Mouse (Mus musculus) mouse embryonic stem cell (cell line): ENCODE results near the gene Senp6.
"Not testable (repeated sequence)": the region's sequence is repeated elsewhere in the genome, so short reads cannot be mapped to it uniquely, and the experiment has no call there.

Experiments
- in situ Hi-C, 2 experiments: fragments of 300-500 bp; cut with MboI; formaldehyde crosslinking; loops; 1 replicate in 1 of 2; 3 replicates in 1 of 2; pipeline ENCODE4 v1.14.3; 2019 to 2020; ENCODE audit warnings: low sequenced_read_pairs in 2 of 2, low pct_unique_long_range_greater_than_20kb in 1 of 2, mixed read lengths in 1 of 2; ENCODE audit not compliant: unreplicated experiment in 1 of 2

Gene Senp6

DNA sequence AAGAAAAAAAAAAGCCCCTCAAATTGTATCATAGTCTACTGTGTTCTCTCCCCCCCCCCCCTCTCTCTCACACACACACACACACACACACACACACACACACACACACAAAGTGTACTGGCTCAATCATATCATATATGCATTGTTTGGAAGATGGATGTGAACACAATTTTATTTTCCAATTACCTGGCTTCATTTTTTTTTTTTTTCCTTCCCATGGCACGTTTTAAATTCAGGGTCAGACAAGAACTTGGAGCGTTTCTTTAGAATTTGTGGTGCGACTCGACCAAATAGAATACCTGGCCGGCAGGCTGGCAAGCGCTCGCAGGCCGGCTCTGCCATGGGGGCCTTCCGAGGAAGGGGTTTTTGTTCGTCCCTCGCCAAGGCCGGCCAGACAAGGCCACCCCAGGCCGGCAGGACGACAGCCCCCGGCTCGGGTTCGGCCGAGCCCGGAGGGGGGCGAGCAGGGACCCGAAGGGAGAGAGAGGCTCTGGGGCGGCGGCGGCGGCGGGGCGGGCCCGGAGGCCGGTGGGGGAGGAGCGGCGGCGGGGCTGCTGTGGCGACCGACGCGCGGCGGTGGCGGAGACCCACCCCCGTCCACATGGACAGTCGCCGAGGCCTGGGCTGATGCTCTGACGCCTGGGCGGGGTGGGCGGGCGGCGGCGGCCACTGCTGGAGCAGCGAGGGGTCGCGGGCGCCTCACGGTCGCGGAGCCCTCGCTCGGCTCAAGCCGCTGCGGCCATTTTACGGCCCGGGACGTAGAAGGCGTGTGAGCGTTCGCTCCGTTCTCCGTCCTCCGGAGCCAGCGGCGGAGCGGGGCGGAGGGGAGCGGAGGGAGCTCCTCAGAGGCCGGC lies at the start of gene Senp6:
Senp6 (plus strand) TSS at position 537 of the 854 bp plus-strand sequence.
- in situ Hi-C loops = no loop called here

DNA sequence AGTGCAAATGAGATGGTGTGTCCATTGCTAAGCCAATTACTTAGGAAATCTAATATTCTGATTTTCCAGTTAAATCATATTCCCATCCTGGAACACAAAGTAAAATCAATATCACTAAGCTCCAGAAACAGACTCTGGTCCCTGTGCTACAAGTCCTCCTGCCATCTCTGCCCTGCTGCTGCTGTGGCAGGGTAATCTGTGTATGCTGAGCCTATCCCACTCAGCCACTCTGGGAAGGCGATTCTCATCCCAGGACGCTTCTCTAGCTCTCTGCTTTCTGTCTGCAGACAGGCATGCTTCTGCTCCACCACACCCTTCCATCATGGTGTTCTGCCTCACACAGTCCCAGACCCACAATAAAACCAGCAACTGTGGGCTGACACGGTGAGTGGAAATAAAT lies 46.3 kb upstream of the Senp6 start:
- in situ Hi-C loops = loop anchor here in 1 of 2 experiments (25.0 kb wide), 1 partner anchor 208 kb away; no protein-coding TSS in a partner anchor

DNA sequence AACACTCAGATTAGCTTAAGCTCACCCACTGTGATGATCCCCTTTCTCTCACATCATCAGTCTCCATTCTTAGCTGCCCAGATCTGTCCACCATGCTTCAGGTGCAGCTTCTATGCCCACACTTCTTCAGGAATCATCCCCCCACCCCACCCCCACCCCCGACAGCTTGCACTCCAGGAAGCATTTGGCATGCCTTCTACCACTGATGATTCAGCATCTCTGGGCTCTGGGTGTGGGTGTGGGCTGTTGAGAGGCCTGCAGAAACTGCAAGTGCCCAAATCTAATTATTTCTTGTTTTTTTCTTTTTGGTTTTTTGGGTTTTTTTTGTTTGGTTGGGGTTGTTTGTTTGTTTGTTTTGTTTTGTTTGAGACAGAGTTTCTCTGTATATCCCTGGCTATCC lies 45.1 kb upstream of the Senp6 start:
- in situ Hi-C loops = loop anchor here in 1 of 2 experiments (25.0 kb wide), 1 partner anchor 209 kb away; no protein-coding TSS in a partner anchor

DNA sequence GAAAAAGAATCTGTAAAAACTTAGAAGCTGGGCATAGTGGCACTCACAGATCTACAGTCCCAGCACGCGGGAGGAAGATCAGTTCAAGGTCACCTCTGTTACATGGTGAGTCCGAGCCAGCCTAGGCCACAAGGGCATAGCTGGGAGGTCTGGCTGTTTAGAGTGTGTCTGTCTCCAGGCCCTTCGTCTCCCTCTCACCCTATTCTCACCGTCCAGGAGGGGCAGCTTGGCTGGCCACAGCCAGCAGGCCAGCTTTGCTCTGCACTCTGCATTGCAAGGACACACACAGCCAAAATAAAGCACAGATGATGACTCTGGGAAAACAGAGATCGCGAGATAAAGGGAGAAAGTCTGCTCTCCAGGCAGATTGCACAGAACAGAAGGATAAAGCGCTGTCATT lies 43.9 kb upstream of the Senp6 start:
- in situ Hi-C loops = loop anchor here in 1 of 2 experiments (25.0 kb wide), 1 partner anchor 211 kb away; no protein-coding TSS in a partner anchor

DNA sequence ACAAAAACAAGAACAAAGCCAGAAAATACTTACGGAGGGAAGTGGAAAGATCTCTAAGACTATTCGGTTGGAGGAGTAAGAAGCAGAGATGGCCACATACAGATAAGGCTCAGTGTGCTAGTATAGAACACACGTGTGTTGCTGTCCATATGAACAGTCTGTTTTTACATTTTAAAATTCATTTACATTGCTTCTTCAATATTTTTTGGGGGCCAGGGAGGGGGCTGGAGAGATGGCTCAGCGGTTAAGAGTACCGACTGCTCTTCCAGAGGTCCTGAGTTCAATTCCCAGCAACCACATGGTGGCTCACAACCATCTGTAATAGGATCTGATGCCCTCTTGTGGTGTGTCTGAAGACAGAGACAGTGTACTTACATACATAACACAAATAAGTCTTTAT lies 41.4 kb upstream of the Senp6 start:
- in situ Hi-C loops = not testable (repeated sequence)

DNA sequence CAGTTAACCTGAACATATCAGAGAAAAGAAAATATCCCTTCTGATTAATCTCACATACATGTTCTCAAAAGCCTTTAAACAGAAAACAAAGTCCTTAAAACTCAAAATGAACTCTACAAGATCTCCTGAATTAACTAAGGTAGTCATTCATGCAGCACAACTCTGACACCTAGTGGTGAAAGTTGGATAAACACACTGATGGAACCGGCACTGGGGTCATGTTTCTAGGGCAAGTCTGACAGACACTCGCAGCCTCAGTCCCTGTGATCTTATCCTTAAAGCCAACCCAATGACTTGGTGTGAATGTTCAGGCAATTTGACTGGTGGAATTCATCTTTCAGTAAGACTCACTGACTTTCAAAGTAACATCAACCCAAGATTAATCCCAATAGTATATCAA lies 40.7 kb upstream of the Senp6 start:
- in situ Hi-C loops = no loop called here

DNA sequence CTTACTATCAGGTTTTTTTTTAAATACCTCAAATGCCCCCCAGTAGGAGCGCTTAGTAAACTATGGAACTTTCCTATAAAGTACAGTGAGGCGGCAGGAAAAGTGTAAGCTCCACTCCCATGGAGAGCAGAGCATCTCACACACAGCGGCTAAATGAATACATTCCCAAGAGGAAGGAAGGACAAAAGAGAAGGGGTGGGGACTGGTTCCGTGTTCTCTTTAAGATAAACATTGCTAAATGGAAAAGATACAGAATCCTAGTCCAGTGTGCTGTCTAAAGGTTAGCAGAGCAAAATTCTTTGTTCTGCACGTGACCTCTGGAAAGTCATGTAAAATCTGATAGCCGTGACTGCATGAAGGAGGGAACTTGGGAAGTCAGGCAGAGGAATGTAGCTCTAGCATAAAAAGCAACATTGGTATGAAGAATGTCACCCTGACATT lies 40.1 kb upstream of the Senp6 start:
- in situ Hi-C loops = no loop called here

DNA sequence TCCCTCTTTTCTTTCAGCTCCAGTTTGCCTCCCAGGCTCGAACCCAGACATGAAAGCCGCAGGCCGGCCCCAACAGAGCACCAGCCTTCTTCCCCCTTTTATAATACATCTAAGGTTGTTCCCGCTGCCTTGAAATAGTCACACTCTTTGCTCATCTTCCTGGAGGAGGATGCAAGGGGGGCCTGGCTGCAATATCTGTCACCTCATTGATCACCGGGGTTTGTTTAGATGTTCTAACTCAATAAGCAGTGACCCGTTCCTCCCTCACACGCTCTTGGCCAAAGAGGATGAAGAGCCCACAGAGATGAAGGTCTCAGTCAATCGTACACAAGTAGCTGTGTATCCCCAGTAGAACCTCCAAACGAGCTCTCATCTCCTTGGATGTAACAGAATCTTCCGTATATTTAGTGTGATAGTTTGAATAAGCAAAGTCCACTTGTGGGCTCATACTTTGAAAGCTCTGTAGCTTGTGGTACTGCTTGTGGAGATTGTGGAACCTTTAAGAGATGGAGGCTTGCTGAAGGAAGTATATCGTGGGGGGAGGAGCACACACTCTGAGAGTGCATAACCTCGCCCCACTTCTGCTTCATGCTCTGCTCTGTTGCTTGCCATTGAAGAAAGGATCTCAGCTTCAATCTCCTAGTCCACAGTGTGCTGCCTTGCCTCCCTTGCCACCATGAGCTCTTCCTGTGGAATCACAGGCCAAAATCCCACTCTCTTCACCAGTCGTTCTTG lies 29.3 kb upstream of the Senp6 start:
- in situ Hi-C loops = no loop called here

DNA sequence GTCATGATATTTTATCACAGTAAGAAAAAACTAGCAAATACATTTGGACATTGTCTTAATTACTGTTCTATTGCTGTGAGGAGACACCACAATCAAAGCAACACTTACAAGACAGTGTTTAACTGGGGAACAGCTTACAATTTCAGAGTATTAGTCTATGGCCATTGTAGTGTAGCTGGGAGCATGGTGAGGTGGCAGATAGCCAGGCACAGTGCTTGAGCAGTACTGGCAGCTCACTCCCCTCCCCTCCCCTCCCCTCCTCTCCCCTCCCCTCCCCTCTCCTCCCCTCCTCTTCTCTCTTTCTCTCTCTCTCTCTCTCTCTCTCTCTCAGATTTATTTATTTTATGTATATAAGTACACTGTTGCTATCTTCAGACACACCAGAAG lies 28.7 kb upstream of the Senp6 start:
- in situ Hi-C loops = no loop called here

DNA sequence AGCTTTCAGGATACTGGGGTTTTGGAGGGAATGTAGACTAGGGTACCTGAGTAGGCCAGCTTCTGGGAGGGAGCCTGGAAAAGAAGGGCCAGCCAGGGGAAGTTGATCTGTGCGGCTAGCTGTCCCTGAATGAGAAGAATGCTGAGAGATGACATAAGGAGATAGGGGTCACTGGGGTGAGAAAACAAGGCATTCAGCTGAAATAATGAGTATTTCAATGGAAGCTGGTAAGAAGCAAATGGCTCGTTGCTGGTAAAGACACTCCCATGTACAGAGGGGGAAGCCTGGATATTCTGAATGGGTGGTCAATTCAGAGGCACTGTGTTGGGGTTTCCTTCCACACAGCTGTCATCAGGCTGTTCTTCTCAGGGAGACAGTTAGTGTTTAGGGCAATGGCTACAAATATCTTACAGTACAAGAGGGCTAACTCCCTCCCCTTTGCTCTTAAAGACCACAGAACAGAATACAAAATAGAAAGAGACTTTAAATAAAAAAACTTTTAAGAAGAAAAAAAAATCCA lies 27.3 kb upstream of the Senp6 start:
- in situ Hi-C loops = no loop called here

DNA sequence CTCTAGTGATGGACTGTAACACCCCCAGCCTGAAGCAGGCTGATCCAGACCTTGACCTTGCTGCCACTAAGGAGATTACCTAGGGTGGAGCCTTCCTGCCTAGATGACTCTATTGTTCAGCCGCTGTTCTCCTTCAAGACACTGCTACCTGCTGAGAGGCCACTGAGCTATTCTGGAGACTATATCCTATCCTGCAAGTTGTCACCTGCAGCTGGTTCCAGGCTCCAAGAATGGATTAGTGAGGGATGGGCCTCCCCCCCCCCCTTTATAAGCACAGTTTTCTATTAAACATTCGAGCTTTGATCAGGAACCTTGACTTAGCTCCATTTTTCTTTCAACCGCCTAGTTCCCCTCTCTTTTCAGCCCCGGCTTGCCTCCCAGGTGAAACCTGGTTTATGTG lies 22.4 kb upstream of the Senp6 start:
- in situ Hi-C loops = not testable (repeated sequence)

DNA sequence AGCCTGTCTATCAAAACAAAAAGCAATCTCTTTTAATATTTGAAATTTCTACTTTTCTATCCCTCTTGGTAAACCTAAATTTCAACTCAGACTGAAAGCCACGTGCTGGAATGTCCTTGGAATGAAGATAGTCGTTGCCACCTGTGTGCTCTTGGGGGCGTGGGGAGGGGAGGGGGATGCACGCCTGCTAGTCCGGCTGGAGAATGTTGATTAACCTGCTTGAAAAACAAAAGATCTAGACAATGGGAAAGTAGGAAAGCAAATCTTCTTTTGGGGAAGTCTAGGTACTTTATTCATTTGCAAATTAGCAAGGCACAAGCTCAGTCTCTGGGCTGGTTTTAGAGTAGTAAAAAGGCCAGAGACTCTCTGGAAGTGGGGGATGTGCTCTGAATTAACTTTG lies 17.4 kb upstream of the Senp6 start:
- in situ Hi-C loops = not testable (repeated sequence)

DNA sequence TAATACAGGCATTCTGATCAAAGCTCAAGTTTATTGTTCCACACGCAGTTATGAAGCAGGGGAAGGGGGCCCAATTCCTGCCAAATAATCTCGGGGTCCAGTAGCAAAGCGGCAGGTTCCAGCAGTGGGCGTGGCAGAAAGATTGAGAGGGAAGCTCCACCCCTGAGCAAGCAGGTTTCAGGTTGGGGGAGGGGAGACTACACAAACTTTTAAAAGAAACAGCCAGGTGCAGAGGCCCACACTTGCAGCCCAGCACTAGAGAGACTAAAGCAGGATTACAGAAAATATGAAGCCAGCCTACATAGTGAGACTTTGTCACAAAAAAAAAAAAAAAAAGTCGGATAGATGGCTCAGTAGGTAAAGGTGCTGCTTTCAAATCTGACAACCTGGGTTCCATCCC lies 13.8 kb upstream of the Senp6 start:
- in situ Hi-C loops = no loop called here

DNA sequence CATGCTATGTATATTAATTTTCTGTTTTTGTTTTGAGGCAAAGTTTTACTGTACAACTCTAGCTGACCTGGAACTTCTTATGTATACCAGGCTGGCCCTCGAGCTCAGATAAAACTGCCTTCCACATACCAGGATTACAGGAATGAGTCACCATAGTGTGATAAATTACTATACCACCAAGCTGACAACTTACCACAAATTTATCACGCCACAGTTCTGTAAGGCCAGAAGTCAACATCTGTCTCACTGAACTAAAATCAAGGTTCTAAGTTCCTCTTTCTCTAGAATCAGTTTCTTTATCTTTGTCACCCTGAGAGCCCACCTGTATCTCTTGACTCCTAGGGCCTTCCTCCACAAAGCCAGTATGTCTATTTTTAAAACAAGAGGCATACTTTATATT lies 9.0 kb upstream of the Senp6 start:
- in situ Hi-C loops = no loop called here

DNA sequence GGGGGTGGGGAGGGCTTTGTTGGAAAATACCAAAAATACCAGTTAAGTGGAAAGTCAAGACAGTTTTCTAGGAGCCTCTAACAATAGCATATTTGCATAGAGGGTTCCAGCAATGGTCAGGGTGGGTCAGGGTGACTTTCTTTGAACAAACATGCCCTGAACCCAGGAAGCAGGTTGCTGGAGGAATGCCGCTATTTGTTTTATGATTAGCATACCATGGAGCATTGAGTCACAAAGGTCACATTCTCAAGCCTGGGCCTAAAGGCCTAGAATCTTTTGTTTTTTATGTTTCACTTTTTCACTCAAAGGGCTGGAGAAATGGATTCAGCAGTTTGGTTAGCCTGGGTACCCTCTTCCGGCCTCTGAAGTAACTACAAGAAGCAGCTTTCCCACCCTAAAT lies 1.2 kb upstream of the Senp6 start:
- in situ Hi-C loops = not testable (repeated sequence)

DNA sequence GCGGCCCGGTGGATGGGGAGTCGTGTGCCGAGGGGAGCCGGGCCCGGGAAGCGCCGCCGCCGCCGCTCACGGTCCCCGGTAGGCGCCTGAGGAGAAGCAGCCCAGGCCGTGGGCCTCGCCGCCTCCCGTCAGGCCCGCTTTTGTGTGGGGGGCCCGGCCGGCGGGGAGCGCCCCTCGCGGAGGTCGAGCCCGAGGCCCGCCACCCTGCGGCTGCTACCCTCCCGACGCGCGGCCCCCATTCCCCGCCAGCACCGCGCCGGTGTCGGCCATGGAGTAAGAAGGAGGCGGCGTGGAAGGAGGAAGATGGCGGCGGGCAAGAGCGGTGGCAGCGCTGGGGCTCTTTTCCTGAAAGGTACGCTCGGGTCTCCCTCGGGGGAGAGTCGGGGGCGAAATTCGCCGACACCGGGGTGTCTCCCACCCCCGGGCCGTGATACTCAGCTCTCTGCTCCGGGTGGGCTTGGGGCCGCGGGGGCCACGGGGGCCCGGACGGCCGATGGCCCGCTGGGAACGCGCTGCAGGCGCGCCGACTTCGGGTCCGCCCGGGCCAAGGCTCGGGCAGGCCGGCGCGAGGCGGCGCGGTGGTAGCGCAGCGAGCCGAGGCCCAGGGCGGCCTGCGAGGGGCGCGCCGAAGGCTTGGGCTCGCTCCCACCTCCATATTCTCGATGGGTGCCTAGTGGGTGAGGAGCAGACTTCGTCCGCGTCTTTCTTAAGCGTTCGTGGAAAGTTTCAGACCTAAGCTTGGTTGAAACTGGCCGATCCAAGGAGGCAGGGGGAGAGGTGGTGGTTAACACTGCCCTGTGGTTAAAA lies 721 bp downstream of the Senp6 start:
- in situ Hi-C loops = no loop called here

DNA sequence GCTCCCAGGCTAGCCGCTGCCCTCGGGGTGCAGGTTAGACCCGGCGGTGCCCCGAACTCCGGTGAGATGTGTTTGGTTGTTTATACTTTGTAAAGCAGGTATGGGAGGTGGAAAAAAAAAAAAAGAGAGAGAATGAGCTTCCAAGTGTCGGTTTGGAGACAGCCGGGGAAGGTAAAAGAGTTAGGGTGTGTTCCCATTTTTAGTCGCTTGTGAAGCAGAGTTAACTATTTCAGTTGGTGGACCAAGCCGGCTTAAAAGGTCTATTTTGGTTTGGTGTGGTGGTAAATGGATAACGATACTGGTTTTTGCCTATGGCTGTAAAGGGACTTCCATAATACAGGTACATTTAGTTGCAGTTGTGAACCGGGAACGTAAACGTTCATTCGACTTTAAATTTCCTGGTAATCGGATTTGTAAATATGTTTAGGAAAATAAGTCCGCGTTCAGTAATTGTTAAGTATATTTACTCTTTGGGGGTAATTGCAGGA lies 1.4 kb downstream of the Senp6 start:
- in situ Hi-C loops = no loop called here

DNA sequence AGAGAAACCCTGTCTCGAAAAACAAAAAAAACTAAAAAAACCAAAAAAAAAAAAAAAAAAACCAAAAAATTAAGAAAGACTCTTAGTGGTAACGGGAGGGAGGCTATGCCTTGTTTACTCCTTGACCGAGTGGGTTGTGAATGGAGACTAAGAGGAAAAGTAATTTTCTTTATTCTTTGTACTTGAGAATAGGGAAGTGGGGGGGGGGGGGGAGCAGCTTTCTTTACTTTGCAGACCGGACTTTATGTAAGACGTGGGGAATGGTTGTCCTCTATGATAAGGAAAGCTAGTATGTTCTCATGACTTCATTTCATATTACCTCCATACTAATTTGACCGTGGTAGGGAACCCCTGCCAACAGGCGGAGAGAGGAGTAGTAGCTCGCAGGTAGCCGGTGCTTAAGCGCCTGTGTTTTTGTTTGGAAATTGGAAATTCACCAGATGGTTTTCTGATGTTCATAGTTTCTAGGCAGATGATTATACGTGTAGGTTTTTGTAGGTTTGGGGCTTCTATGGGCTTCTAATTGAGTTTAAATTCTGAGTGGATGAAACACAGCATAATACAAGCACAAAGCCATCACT lies 2.1 kb downstream of the Senp6 start:
- in situ Hi-C loops = no loop called here
